Mouse (Mus musculus) forebrain, embryonic 16.5 days (tissue): Measurements from ENCODE around the gene Serinc2. TPM values are rescaled to one million over a fixed set of nuclear protein-coding genes. Genes with fewer than 3 reads are reported as not detected.

Experiments used
- polyA plus RNA-seq: library from polyadenylated mRNA; unstranded; fragments of >200 nt; fragmentation: Nextera tagmentation; extraction: Ambion mirVana; gene quantifications from 2 replicates; pipeline ENCODE4 v1.2.1, GENCODE M21; 2015

The Serinc2 gene
- polyA plus RNA-seq, 1 experiment from 2014 or later = 80.2 TPM

Other genes starting within 250 kb of the Serinc2 start
- gene Col16a1, start 231.4 kb downstream of the Serinc2 start, polyA plus RNA-seq = 7.4 and 8.7 TPM in 2 replicates
- gene Pef1, start 176.6 kb downstream of the Serinc2 start, polyA plus RNA-seq = 63.0 and 63.1 TPM in 2 replicates
- gene Hcrtr1, start 139.8 kb downstream of the Serinc2 start, polyA plus RNA-seq = 0.30 and 0.81 TPM in 2 replicates
- gene Tinagl1, start 104.1 kb downstream of the Serinc2 start, polyA plus RNA-seq = 4.7 TPM in 2 replicates
- gene Gm853, start 56.8 kb downstream of the Serinc2 start, polyA plus RNA-seq = 0.09 and 0.20 TPM in 2 replicates
- 106 and 143 TPM in 2 replicates for gene Fabp3, start 29.4 kb upstream of the Serinc2 start, polyA plus RNA-seq
- 0.92 and 1.3 TPM in 2 replicates for gene Gm10570, start 29.5 kb upstream of the Serinc2 start, polyA plus RNA-seq
- 76.1 and 81.9 TPM in 2 replicates for gene Zcchc17, start 80.7 kb upstream of the Serinc2 start, polyA plus RNA-seq
- gene Snrnp40, start 80.9 kb upstream of the Serinc2 start, polyA plus RNA-seq = 125 and 126 TPM in 2 replicates